Mouse (Mus musculus): ENCODE measurements around the gene Zfp777.
A peak's percentile ranks its signal among the peaks of the same experiment; 100 is the strongest.

Gene Zfp777

GRCm38 (mm10) chr6:48025905-48026660 lies 22.6 kb downstream of the Zfp777 start:
- DNase-seq, result no peak

- peak; percentile 39 for DNase-seq
These were observed 23.7 kb downstream of the Zfp777 start for GRCm38 (mm10) chr6:48024994-48025345.

GRCm38 (mm10) chr6:48024330-48024993 lies 24.2 kb downstream of the Zfp777 start:
- DNase-seq, result peak; percentile 60

GRCm38 (mm10) chr6:48022672-48023071 lies 26.0 kb downstream of the Zfp777 start:
- peak; percentile 84 for DNase-seq

- no peak for DNase-seq
These were observed 27.0 kb downstream of the Zfp777 start for GRCm38 (mm10) chr6:48021678-48022077.

GRCm38 (mm10) chr6:48020006-48020405 lies 28.7 kb downstream of the Zfp777 start:
- no peak for DNase-seq

- DNase-seq, result no peak
These were observed 31.9 kb downstream of the Zfp777 start for GRCm38 (mm10) chr6:48016841-48017240.

- peak; percentile 90 for DNase-seq
These were observed 32.6 kb downstream of the Zfp777 start for GRCm38 (mm10) chr6:48016090-48016521.

- DNase-seq, result no peak
These were observed 38.0 kb downstream of the Zfp777 start for GRCm38 (mm10) chr6:48010727-48011126.

GRCm38 (mm10) chr6:47995661-47996060 lies 53.0 kb downstream of the Zfp777 start:
- no peak for DNase-seq

- peak; percentile 32 for DNase-seq
These were observed 64.8 kb downstream of the Zfp777 start for GRCm38 (mm10) chr6:47983936-47984335.

- peak; percentile 87 for DNase-seq
These were observed 69.8 kb downstream of the Zfp777 start for GRCm38 (mm10) chr6:47978897-47979368.

- no peak for DNase-seq
These were observed 74.1 kb downstream of the Zfp777 start for GRCm38 (mm10) chr6:47974599-47974998.
